Mouse (Mus musculus): ENCODE measurements around the gene Strap.

DNA sequence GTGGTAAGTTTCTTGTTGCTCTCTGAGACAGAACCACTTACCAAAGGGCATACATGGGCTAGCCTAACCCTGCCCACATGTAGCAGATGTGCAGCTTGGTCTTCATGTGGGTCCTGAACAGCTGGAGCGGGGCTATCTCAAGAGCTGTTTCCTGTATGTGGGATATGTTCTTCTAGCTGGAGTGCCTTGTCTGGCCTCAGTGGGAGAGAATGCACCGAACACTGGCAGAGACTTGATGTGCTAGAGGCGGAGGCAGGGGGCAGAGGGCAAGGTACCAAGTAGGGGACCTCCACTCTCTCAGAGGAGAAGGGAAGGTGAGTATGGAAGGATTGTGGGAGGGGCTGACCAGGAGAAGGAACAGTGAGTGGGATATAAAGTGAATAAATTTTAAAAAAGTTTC, 32.7 kb upstream of the Strap start:
- TF ChIP-seq CTCF (IDR thresholded peaks at IDR 0.05; ENCODE audit: low read depth) (no peak), EP300 (optimal IDR thresholded peaks at IDR 0.05) (no peak)

Measured in stomach, postnatal 0 days (tissue).